Mouse (Mus musculus): ENCODE results near the gene Clps. TPM values are rescaled to one million over a fixed set of nuclear protein-coding genes. Genes with fewer than 3 reads are reported as not detected.

Clps gene
- total RNA-seq, 2 experiments from 2014 or later = not detected

- no peak for DNase-seq (ENCODE audit: low spot score in 2 of 2)
- peak; percentile 45 for TF ChIP-seq CTCF (conservative IDR thresholded peaks at IDR 0.05)
- H3K4me3 ChIP-seq = no peak overlapping the region
- H3K27ac ChIP-seq = no peak overlapping the region
Observed at GRCm38 (mm10) chr17:28537881-28538280, 22.7 kb downstream of the Clps start.

- no peak for DNase-seq (ENCODE audit: low spot score in 2 of 2)
- TF ChIP-seq CTCF (conservative IDR thresholded peaks at IDR 0.05) = no peak
- no peak overlapping the region for H3K27ac ChIP-seq
Observed at GRCm38 (mm10) chr17:28533327-28533726, 27.2 kb downstream of the Clps start.

GRCm38 (mm10) chr17:28532557-28532956, 28.0 kb downstream of the Clps start:
- TF ChIP-seq CTCF (conservative IDR thresholded peaks at IDR 0.05) = no peak
- no peak overlapping the region for H3K4me3 ChIP-seq
- no peak for DNase-seq (ENCODE audit: low spot score in 2 of 2)
- H3K27ac ChIP-seq = no peak overlapping the region

More at GRCm38 (mm10) chr17:28533327-28533726, 27.2 kb downstream of the Clps start:
- no peak overlapping the region for H3K4me3 ChIP-seq

- TF ChIP-seq CTCF (conservative IDR thresholded peaks at IDR 0.05) = no peak
- DNase-seq (ENCODE audit: low spot score in 2 of 2) = no peak
- Histone ChIP-seq H3K4me3 (no peak overlapping the region), H3K27ac (no peak overlapping the region)
Observed at GRCm38 (mm10) chr17:28531946-28532345, 28.6 kb downstream of the Clps start.

- Histone ChIP-seq H3K27ac (no peak within 1 kb of the TSS), H3K4me3 (no peak within 1 kb of the TSS)
- no peak for DNase-seq (ENCODE audit: low spot score in 2 of 2)
- TF ChIP-seq CTCF (conservative IDR thresholded peaks at IDR 0.05) = no peak
Observed at GRCm38 (mm10) chr17:28530506-28530905, 30.1 kb downstream of the Clps start, which contains the start of gene Armc12. TSS of gene Armc12 (plus strand) at chr17:28530806.

- Histone ChIP-seq H3K27ac (no peak overlapping the region), H3K4me3 (no peak overlapping the region)
- no peak for DNase-seq (ENCODE audit: low spot score in 2 of 2)
- no peak for TF ChIP-seq CTCF (conservative IDR thresholded peaks at IDR 0.05)
Observed at GRCm38 (mm10) chr17:28529116-28529515, 31.4 kb downstream of the Clps start.

GRCm38 (mm10) chr17:28528043-28528351, 32.6 kb downstream of the Clps start:
- H3K4me3 ChIP-seq = no peak overlapping the region; the same call in 1 of the 2 replicates
- TF ChIP-seq CTCF (conservative IDR thresholded peaks at IDR 0.05) = peak; percentile 100
- peak overlapping the region; percentile 76; the same call in 1 of the 2 replicates for H3K27ac ChIP-seq

GRCm38 (mm10) chr17:28527184-28528042, 33.2 kb downstream of the Clps start:
- no peak for DNase-seq (ENCODE audit: low spot score in 2 of 2)
- TF ChIP-seq CTCF (conservative IDR thresholded peaks at IDR 0.05) = no peak
- Histone ChIP-seq H3K4me3 (no peak overlapping the region; the same call in 1 of the 2 replicates), H3K27ac (peak overlapping the region; percentile 76; the same call in 1 of the 2 replicates)

More at GRCm38 (mm10) chr17:28528043-28528351, 32.6 kb downstream of the Clps start:
- DNase-seq (ENCODE audit: low spot score in 2 of 2) = peak; percentile 80 to 94

GRCm38 (mm10) chr17:28524831-28525430, 35.6 kb downstream of the Clps start:
- H3K4me3 ChIP-seq = no peak overlapping the region
- no peak for DNase-seq (ENCODE audit: low spot score in 2 of 2)
- no peak overlapping the region for H3K27ac ChIP-seq
- TF ChIP-seq CTCF (conservative IDR thresholded peaks at IDR 0.05) = peak; percentile 60

- Histone ChIP-seq H3K4me3 (peak overlapping the region; percentile 84; the same call in 1 of the 2 replicates), H3K27ac (peak overlapping the region; percentile 100)
- no peak for DNase-seq (ENCODE audit: low spot score in 2 of 2)
- no peak for TF ChIP-seq CTCF (conservative IDR thresholded peaks at IDR 0.05)
Observed at GRCm38 (mm10) chr17:28524009-28524695, 36.4 kb downstream of the Clps start.

- Histone ChIP-seq H3K4me3 (peak overlapping the region; percentile 84), H3K27ac (peak overlapping the region; percentile 100)
- no peak for TF ChIP-seq CTCF (conservative IDR thresholded peaks at IDR 0.05)
- no peak for DNase-seq (ENCODE audit: low spot score in 2 of 2)
Observed at GRCm38 (mm10) chr17:28523355-28524008, 37.1 kb downstream of the Clps start.

- TF ChIP-seq CTCF (conservative IDR thresholded peaks at IDR 0.05) = no peak
- H3K4me3 ChIP-seq = peak overlapping the region; percentile 84
- peak overlapping the region; percentile 100 for H3K27ac ChIP-seq
- peak; percentile 95 to 96 for DNase-seq (ENCODE audit: low spot score in 2 of 2)
Observed at GRCm38 (mm10) chr17:28522623-28523354, 37.8 kb downstream of the Clps start.

Measured in layer of hippocampus, adult 2 months (tissue).